Mouse (Mus musculus) brain, embryonic 14.5 days (tissue): ENCODE measurements at regions not wholly inside any gene's neighbourhood (a gene's known extent, or its start where the extent isn't known, plus 50 kb on each side); places are given as distances from the start of the nearest gene placed in this dataset.

Source experiments
- CTCF ChIP-seq: fragments of 200-500 bp; IDR thresholded peaks from 2 replicates; pipeline ENCODE4 v1.5.1; 2012; ENCODE audit warnings: inconsistent platforms, mild to moderate bottlenecking, moderate library complexity, borderline replicate concordance; ENCODE audit not compliant: insufficient read depth, insufficient read length; ENCODE audit errors: extremely low read depth
- POLR2A ChIP-seq: fragments of 200-500 bp; IDR thresholded peaks from 2 replicates; pipeline ENCODE4 v1.6.1; 2012; ENCODE audit warnings: mild to moderate bottlenecking, inconsistent platforms, borderline replicate concordance; ENCODE audit not compliant: poor library complexity, insufficient read depth, insufficient read length, severe bottlenecking; ENCODE audit errors: extremely low read depth

- TF ChIP-seq CTCF = no peak
- no peak for TF ChIP-seq POLR2A
Measured at GRCm38 (mm10) chr10:117465058-117465660, 85.3 kb upstream of the Cpsf6 start.
